Mouse (Mus musculus) erythroblast, adult 5-6 weeks (primary cell): Measurements from ENCODE around the gene Atg10. TPM values are rescaled to one million over a fixed set of nuclear protein-coding genes. Genes with fewer than 3 reads are reported as not detected.
A peak's percentile ranks its signal among the peaks of the same experiment; 100 is the strongest.
"Not testable (repeated sequence)": the region's sequence is repeated elsewhere in the genome, so short reads cannot be mapped to it uniquely, and the experiment has no call there.

Experiments used
- ATAC-seq: replicated peaks from 2 replicates; pipeline ENCODE4 v1.8.0; 2016; ENCODE audit warnings: moderate number of reproducible peaks, mild to moderate bottlenecking, moderate TSS enrichment, inconsistent platforms; ENCODE audit not compliant: poor library complexity, low FRiP score, severe bottlenecking
- total RNA-seq, 2 experiments: library from RNA; stranded (forward) in 1 of 2; stranded (reverse) in 1 of 2; fragments of 150-400 nt in 1 of 2; fragments of 200-764, 138-1000 nt in 1 of 2; gene quantifications; 2 replicates each; pipeline versions ENCODE4 v1.2.3 to v1.2.4; 2015 to 2017; ENCODE audit warnings: low replicate concordance in 2 of 2

The Atg10 gene
- total RNA-seq, 2 experiments from 2014 or later, result 0.38 to 1.5 TPM

GRCm38 (mm10) chr13:90965996-90966395 is 257.8 kb downstream of the Atg10 start:
- ATAC-seq, result no peak

DNA sequence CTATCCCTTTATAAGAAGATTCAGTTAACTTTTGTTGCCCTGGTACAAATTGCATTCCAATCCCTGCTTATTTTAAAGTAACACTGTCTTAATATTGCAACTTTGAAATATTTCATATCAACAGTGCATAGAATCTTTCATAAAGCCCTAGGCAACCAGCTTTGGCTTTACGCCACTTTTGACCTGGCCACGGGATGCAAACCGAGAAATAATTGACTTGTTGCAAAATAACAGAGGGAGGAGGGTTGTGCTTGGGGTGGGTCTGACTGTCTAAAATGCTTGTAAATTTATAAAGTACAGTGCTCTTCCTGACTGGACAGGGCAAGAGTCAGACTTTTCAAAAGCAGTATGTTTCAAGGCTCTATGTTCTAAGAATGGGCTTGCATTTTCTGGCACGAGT is 259.3 kb downstream of the Atg10 start:
- ATAC-seq, result no peak

- no peak for ATAC-seq
These were observed 260.7 kb downstream of the Atg10 start for GRCm38 (mm10) chr13:90962836-90963760.

GRCm38 (mm10) chr13:90960591-90960990 is 263.2 kb downstream of the Atg10 start:
- no peak for ATAC-seq

DNA sequence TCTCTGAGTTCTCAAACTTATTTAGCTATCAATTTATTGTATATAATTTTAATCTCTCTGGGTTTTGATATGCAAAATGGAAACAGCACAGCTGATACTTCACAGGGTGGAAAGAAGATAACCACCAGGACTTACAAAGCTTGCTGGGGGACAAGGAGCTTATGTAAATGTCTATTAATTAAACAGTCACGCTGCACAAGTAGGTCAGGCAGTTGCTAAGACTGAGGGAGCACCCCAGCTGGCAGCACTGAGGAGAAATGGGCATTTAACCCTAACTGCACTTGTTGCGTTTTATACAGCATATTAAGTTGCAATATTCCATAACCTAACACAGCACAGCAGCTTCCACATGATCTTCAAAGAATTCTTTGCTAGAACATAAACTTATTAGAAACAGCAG is 264.9 kb downstream of the Atg10 start:
- ATAC-seq, result no peak

DNA sequence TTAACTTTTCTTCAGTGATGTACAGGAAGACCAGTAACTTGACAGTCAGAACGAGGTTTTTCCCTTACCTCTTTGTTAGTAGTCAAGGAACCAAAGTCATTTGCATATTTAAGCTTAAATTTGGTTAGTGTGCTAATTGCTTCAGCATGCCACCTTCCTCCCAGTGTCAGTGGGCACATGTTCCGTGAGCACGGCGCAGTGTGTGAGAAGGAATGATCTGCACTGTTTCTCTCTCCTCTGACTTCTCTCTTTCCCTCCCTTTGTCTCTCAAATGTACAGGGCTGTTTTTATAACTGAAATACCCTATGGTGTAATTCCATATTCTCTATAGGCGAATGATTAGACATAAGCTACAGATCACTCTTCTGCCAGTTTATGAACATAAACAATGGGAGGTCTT is 284.2 kb downstream of the Atg10 start:
- peak; percentile 77 for ATAC-seq

DNA sequence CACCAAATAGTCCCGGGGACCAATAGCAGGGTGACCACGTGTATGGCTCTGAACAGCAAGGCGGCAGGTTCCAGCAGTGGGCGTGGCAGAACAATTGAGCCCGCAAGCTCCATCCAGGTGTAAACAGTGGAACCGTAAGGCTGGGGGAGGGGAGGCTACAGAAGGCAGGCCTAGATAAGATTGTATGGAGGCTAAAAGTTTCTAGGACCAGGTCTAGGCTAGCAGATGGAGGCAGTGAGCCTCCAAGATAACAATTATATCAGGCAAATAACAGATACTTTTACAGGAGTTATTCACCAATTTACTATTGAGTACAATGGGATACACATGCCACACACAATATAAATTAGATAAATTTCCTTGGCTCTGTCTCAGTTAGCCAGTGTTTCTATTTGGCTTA is 284.6 kb downstream of the Atg10 start:
- ATAC-seq, result peak; percentile 91

- ATAC-seq, result no peak
These were observed 287.9 kb downstream of the Atg10 start for GRCm38 (mm10) chr13:90935852-90936251.

DNA sequence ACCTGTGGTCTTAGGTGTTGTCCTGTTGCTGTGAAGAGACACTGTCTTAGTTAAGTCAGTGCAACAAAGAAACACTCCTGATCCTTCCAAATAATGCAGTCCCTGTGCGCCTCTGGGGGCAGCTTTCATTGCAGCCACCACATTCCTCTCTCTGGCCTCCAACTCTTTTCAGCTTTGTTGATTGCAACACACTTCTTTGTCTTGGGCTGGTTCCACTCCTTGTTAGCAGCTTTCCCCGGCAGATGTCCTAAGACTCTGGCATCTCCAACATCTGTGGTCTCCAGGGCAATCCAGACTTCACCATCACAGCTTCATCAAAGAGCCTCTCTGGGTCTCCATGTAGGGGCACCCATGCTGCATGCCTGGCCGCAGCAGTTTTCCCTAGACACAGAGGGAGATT is 290.5 kb downstream of the Atg10 start:
- no peak for ATAC-seq

DNA sequence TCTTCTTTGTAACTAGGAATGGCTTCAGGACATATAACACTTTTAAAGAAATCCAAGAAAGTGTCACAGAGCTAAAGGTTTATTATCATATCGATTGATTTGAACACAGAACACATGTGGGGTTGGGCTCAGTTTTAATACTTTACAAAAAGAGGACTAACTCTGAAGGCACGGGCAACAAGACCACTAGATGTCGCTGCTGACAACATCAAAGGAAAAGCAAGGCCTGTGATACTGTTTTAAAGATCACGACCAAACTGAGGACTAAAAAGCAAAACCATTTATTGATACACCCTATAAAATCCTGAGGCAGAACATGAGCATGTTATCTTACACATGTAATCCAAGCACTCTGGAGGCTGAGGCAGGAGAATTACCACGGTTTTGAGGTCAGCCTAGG is 293.9 kb downstream of the Atg10 start:
- ATAC-seq, result peak; percentile 72; the same call in 1 of the 2 replicates

- not testable (repeated sequence) for ATAC-seq
These were observed 295.5 kb downstream of the Atg10 start for GRCm38 (mm10) chr13:90928266-90928665.

DNA sequence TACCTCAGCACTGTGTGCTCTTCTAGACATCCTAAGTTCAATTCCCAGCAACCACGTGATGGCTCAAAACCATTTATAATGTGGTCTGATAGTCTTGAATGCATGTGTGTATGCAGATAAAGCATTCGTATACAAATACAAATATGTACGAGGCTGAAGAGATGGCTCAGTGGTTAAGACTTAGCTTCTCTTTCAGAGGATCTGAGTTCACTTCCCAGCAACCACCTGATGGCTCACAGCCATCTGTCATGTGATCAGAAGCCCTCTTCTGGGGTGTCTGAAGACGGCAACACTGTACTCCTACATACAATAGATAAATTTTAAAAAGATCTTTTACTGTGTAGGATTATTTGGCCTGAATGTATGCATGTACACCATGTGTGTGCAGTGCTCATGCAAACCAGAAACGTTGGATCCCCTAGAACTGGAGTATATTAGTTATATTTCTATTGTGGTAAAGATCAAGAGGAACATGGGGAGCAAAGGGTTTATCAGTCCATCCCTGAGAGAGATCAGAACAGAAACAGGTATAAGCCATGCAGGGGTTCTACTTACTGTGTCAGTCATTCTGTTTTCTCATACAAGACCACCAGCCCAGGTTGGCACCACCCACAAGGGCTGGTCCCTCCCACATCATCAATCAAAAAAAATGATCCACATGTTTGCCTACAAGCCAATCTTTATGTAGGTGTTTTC is 296.7 kb downstream of the Atg10 start:
- ATAC-seq, result no peak

DNA sequence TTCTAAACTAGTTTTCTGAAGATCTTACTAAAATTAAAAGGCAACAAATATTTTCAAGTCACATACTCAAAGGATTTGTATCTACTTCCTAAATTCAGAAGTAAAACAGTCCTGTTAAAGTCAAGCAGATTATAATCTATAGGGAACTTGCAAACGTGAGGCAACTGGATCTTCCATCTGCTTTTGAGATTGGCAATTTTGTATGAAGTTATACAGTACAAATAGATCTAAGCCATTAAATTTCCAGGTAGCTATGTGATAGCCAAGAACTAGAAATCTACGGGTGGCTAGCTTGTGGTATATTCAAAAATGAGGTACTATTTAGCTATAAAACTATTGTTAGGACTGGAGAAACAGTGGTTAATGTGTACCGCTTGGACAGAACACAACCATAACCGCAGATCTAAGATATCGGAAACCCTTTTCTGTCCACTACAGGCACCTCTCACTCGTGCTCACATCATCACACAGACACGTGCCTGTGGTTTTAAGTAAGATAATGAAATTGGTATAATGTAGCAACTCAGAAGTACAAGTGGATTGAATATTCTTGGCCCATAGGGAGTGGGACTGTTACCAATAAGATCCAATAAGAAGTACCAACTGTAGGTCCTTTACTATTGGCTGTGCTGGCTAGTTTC is 297.5 kb downstream of the Atg10 start:
- ATAC-seq, result no peak

DNA sequence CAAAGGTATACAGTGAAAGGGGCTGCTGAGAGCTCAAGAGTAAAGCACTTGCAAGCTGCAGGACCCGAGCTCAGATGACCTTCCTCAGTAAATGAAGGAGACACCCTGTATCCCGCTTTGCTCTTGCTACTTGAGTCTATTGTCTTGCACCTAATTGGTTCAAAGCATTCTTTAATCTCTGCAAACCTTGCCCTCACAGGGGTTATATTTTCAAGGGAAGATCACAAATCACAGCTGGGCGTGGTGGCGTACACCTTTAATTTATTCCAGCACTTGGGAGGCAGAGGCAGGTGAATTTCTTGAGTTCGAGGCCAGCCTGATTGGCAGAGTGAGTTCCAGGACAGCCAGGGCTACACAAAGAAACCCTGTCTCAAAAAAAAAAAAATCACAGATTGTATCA is 298.6 kb downstream of the Atg10 start:
- no peak for ATAC-seq

DNA sequence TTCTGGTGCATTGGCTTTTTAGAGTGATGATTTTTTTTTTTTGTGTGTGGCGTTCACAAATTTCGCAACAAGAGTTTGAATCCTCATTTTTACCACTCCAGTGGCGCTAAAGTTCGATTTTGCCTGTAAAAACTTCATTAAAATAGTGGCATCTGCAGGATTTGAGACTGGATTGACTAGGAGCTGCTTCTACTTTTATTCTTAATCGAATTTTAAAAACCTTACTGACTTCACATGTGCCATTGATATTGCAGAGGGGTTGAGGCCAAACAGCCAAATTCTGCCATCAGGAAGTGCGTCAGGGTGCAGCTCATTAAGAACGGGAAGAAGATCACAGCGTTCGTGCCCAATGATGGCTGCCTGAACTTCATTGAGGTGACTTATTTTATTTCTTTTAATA is 299.7 kb downstream of the Atg10 start:
- ATAC-seq, result no peak

DNA sequence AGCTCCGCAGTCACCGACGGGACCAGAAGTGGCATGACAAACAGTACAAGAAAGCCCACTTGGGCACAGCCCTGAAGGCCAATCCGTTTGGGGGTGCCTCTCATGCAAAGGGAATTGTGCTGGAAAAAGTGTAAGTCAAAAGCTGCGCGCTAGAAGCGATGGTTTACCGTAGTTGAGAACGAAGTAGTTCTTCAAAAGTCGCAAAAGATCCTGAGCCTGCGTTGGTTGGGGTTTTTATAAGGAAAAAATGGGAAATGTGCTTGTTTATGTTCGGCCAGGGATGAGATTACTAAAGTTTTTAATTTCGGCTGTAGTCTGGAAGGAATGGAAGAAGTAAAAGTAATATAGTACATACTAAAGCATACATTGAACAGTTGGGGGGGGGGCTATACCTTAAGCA is 300.2 kb downstream of the Atg10 start:
- not testable (repeated sequence) for ATAC-seq

GRCm38 (mm10) chr13:90922751-90923612 is 300.8 kb downstream of the Atg10 start, which contains the start of gene Rps23:
Rps23 (plus strand) TSS chr13:90922958.
- peak; percentile 98 for ATAC-seq

GRCm38 (mm10) chr13:90914721-90915120 is 309.0 kb downstream of the Atg10 start:
- ATAC-seq, result no peak

DNA sequence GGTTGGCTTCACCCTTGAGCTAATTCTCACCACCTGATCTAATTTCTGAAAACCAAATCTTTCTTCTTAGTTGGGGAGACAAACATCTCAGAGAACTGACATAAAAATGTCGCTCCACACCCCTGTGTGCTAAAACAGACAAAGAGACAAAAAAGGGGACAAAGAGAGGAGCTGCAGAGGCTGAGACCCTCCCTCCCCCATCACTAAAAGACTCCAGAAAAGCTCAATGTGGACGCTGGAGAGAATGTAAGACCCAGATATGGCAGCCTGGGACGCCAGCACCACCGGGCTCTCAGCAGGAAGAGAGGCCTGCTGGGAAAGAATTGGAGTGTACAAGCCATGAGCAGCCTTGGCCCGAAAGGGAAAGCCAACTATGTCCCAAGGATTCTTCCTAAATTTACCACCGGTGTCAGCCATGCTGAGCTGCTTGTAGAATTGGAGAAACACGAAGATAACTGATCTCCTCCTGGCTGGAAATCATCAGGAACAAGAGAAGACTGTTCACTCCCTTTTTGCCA is 310.0 kb downstream of the Atg10 start:
- ATAC-seq, result no peak
